Mouse (Mus musculus) adrenal gland, postnatal 10 days (tissue): ENCODE measurements at regions not wholly inside any gene's neighbourhood (a gene's known extent, or its start where the extent isn't known, plus 50 kb on each side); places are given as distances from the start of the nearest gene placed in this dataset.

ENCODE experiments used
- DNase-seq: peaks from one replicate; pipeline ENCODE4 v3.0.0; 2021; ENCODE audit warnings: mixed read lengths

DNA sequence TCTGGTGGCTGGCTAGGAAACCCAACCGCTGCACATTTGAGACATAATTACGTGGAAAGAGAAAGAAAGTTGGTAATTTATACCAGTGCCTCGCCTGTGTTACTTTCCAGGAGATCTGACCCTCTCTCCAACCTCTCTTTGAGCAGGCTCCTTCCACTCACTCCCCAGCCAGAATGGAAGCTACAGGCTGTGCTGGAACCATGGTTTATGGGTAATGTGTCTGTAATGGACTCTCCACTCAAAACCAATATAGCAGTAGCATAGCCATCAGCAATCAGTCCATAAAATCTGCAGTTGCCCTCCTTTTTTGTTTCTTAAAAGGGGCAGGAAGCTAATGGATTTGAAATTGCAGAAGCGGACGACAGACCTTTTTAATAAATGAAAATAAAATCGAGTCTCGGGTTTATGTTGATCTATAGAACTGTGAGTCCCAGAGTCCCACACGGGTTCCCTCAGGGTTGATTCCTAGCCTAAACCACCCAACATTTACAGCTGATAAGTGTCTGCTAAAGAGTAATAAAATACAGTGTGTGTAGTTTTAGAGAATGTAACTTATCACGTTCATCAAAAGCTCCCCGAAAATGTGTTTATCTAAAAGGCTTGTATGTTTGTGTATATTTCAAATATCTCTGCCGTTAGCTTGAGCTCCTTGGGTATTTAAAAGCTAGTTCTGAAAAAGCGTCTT, 656.6 kb upstream of the Sox9 start:
- DNase-seq: no peak

DNA sequence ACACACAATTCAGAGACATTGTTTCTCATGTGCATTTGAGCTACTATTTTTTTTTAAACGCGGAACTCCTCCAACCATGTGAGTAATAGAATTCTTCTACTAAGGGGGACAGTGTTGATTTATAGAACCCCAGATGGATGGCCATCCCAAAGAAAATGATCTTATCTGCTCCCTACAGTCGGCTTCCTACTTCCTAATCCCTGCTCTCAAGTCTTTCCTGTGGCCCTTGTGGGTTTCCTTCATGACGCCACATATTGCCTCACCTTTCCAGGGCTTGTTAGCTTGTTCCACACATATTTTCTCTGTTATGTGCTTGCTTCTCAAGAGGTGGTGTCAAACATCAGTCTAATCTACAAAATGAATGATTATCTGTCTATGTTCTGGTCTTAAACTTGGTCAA, 651.9 kb upstream of the Sox9 start:
- DNase-seq: no peak

DNA sequence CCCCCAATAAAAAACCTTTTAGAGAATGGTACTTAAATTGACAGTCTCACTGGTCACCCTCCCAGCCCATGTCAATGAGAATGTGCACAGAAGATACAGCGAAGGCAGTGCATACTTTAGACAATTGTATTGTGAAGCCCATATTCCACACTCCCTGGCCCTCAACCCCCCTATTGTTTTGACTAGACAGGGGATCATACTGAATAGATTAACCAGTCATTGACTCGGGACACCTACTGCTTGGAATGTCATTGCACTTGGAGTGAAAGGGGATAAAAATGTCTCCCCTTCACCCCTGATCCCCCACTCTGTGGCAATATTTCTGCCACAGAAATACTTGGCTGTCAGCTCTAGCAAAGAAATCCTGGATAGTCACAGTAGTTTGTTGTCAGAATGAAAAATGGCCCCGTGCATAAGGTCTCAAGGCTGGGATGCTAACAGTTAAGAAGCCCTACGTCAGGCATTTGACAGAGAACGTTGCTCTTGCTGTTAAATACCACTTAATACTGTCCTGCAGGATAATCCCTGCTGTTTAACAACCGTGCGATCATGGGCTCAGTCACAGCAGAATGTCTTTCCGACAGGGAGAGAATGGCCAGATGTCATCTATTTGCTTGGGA, 644.5 kb upstream of the Sox9 start:
- DNase-seq: no peak

DNA sequence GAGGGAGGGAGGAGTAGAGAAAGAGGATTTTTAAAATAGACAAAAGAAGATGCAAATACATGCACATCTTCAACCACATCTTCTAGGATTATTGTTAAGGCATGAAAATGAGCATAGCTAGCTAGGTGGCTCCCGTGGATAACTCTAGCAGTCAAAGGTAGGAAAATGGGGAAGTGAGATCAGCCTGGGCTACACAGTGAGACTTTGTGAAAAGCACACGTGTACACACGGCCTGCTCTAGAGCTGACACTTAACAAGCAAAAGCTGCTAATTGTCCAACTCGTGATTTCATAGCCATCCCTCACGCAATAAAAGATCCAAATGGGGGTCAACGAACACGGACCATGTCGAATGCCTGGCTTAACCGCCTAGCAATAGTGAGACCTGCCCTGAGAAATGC, 642.0 kb upstream of the Sox9 start:
- DNase-seq: no peak

DNA sequence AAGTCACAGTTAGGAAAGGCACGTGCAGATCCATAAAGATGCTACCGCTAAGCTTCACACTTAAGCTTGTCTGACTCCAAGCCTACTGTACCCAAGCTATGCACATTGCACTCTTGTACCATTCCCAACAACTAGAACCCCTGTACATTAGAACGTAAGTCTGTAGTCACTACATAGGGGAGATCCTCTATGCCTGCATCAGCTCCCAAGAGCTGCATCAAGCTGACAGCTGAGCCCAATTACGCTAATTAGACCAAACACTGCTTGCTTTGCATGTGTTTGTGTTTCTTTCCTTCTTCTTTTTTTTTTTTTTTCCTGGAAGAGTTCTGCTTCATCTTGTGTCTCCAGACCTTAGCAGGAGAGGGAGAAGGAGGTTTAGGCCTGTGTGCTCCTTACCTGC, 641.5 kb upstream of the Sox9 start:
- no peak for DNase-seq

- no peak for DNase-seq
Measured at GRCm38 (mm10) chr11:112140912-112141311, 641.1 kb upstream of the Sox9 start.

DNA sequence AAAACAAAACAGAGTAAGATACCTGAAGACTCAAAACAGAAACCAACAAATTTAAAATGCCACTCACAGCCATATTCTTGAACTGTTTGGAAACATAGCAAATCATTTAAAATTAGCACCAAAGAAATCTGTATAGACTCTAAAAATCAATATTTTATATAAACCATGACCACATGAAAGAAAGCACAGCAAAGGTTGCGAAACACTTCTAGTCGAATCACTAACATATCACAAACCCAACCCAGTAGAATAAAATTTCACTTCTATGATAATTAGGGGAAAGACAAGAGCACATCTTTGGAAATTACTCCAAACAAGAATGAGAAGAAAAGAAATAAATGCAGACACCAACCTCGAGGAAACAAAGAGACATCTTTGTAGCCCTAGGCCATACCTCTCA, 630.0 kb upstream of the Sox9 start:
- DNase-seq: no peak

- DNase-seq: no peak
Measured at GRCm38 (mm10) chr11:112153198-112153597, 628.8 kb upstream of the Sox9 start.

DNA sequence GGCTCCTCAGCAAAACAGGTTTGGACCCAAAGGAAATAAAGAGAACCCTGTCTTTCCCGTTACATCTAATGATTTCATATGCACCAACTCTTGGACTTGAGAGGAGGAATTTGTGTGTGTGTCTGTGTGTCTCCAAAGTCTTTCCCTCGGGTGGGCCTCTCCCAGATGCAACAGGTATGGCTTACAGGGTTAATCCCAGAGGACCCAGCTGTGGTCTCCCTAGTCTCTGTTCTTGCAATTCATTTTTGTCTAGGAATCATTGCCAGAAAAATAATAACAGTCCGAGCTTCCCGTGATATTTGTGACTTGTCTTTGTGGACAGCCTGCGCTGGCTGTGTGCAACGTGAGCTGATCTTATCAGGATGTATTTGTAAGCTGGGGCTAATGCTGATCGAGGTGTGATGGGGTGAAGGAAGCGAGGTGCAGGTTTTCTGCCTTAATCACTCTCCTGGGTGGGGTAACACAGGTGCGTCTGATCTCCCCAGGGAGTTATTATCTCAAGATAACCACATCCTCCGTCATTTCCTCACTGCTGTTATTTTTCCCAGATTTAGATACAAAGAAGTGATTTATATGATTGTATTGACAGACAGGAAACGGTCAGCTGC, 627.2 kb upstream of the Sox9 start:
- no peak for DNase-seq

DNA sequence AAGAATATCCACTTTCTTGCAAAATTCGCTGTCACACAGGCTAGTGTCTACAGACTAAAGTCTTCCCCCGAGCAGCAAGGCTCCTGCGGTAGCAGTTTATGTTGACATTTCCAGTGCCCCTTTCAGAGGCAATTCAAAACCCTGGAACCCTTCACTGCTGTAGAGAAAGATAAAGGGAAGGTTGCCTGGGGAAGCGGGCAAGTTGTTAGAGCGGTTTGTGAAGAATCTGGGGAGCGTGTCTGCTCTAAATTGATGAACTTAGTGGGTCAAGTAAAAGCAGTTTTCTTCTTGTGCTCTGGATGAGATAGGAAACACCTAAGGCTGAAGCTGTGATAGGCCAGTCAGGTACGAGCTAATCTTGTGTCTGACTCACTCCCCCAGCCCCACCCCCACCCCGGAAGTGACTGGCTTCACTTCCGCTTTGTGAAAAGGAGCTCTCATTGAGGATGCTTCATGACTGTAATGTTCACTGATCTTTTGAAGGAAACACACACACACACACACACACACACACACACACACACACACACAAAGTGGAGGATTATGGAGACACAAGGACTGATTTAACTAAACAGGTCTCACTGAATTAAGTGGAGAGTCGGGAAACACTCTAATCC, 626.6 kb upstream of the Sox9 start:
- no peak for DNase-seq

DNA sequence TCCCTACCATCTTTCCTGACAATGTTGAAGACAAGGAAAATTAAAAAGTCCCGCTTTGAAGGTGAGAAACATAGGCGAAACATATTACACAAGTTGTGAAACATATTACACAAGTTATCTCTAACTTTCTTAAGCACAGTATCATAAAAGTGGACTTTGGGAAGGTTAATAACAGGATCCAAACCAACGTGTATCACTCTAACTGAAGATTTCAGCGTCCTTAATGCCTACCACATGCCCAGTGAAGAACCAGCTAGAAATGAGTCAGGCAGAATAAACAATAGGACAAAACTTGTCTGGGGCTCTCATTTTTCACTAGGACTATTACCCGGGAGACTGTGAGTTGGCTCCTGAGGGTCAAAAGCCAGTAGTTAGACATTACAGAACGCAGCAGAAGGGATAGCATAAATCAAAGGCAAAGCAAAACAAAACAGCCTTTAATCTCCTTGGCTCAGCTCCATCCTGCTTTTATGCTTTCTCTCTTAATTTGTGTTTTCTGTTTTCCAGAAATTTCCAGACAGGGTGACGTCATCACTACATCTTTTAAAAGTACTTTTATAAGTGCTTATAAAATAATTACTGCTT, 618.3 kb upstream of the Sox9 start:
- DNase-seq: no peak

DNA sequence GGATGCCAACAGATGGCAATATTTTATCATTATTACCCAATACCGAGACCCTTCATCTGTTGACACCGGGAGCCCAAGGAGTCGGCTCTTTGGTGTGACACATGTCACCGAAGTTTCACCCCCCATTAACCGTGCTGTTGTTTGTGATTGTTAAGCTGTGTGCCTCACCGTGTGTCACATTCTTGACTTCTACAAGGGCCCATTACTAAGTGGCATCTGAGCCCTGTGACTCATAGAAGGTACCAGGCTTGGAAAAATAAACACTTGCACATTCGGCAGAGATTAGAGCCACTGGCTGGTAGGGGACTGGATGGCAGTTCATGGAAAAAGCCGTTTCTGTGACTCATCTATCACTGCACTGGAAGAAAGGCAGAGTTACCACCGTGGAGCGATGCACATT, 608.4 kb upstream of the Sox9 start:
- peak; percentile 3 for DNase-seq

DNA sequence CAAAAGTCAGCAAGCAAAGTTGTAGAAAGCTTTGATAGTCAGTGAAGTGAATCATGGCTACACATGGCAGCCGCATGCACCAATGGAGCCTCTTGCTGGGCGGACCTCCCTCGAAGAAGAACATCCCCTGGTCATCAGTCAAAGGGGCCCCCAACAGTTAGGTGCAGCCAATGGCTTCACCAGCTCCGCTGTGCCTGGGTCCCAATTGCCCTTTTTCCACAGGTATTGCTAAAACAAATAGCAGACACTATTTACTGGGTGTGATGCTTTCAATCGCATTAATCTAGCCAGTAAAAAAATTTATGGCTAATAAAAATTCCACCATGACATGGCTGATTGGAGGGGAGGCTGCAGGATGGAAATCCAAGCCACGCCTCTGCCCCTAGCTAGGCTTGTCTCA, 606.7 kb upstream of the Sox9 start:
- DNase-seq: no peak

GRCm38 (mm10) chr11:112180666-112181065, 601.4 kb upstream of the Sox9 start:
- DNase-seq: no peak

GRCm38 (mm10) chr11:112197620-112198268, 584.3 kb upstream of the Sox9 start:
- DNase-seq: no peak

DNA sequence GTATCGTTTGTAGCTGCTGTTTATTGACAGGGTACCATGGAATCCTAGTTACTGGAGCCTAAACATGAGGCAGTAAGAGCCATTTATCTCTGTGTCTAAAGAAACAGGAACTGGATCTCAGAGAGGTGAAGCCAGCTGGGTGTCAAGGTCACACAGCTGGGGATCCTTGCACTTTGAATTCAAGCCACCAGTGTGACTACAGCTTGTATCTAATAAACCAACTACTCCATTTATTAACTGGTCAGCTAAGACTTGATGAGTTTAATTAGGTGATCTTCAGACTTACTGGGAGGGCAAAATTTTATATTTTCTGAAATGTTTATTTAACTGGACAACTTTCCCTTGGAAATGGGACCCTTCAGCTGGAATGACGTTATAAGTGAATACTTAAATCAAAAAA, 577.5 kb upstream of the Sox9 start:
- no peak for DNase-seq

DNA sequence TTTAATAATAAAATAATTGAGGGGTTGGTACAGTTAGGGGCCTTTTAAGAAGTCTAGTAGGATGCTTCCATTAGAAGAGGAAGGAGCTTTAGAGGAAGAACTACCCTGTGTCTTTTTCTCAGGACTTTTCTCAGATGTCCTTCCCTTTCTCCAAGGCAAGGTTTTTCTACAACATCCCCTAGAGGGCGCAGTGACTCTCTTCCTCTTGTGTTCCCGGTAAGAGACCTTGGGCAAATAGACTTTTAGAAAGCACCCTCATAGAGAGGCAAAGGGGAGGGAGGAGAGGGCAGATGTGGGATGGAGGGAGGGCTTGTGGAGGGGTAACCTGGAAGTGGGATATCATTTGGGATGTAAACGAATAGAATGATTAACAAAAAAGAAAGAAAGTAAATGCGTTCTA, 572.6 kb upstream of the Sox9 start:
- peak; percentile 72 for DNase-seq

DNA sequence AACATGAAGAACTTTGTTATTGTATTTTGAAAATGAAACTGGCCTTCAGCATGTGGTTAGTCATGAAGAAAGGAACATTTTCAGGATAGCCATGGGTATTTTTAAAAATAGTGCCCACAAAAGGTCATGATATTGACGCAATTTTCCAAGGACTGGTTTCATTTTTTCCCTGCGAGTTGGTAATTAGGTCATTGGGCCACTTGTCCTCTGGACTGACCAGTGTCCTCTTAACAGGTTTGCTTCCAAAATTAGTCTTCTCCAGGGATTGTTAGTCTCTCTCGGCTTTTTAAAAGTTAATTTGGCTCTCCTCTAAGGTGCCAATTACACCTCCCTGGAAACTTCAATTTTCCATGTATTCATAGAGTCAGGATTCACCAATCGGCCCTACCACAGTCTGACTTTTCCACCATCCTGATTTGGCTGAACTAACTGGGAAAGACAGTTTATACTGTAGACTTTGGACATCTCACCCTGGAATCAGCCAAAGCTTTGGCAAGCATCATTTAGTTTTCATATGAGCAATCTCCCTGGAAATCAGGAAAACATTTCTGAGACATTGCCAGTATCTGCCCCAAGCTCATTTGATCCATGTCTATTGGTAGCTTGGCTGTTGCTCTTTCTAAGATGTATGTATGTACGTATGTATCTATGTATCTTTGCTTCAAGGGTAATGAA, 562.8 kb upstream of the Sox9 start:
- DNase-seq: peak; percentile 23

GRCm38 (mm10) chr11:112234492-112235116, 547.4 kb upstream of the Sox9 start:
- DNase-seq: no peak

DNA sequence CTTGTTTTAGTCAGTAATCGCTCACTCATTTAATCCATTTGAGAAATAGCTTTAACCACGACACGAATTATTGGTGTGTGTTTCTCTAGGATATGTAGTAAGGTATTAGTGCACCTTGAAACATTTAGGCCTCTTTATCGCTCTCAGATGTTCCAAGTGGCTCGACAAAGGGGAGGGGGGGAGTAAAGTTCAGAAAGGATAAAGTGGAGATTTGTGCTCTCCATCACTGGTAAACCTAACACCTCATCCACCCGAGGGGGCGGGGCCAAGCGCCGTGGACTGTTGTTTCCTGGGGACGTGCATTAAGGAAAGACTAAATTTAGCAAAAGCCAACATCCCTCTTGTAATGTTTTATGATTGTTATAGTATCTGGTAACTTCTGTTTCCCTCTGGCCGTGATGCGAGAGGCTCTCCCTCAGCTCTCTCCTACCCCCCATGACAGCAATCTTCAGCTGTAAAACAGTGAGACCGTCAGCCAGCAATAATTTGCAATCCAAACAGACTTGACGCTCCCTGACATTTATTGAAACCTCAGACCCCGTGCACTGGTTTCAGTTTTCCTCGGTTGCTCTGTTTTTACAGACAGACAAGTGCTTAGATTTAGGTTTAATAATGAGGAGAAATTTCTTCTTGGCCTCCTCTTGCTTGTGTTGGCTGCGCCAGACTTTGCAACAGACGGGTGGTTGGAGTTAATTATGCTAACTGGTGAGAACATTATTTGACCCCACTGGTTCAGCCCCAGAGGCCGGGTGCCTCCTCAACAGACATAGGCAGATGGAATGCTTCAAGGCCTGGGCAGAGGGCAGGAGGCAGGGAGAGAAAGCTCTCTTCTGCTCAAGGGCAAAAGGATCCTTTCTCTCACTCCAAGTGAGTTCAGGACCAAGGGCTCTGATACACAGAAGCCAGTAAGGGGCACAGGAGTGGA, 542.8 kb upstream of the Sox9 start:
- DNase-seq: no peak
